Mouse (Mus musculus): ENCODE data around the gene Popdc3. TPM values are rescaled to one million over a fixed set of nuclear protein-coding genes. Genes with fewer than 3 reads are reported as not detected.
"Not testable (repeated sequence)": the region's sequence is repeated elsewhere in the genome, so short reads cannot be mapped to it uniquely, and the experiment has no call there.

The Popdc3 gene
- polyA plus RNA-seq (2012; rRNA removed): 0.10 and 0.50 TPM in 2 replicates

DNA sequence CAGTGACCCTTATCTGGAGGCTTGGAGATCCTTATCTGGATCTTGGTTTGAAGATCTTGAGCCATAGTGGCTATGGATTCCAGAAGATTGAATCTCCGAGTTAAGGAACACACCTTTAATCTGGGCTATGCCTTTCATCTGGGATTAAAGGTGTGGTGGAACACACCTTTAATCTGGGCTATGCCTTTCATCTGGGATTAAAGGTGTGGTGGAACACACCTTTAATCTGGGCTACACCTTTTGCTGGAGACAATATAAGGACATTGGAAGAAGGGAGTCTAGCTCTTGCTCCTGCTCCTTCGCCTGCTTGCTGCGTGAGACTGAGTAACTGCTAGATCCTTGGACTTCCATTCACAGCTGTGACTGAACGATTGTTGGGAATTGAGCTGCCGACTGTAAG lies at the start of gene Popdc3:
TSS of gene Popdc3 (plus strand) at position 301 of the 400 bp plus-strand sequence.
- not testable (repeated sequence) for H3K27ac ChIP-seq (ENCODE audit: control insufficient read depth, insufficient read depth, low read length); H3K36me3 ChIP-seq (ENCODE audit: control insufficient read depth, insufficient read depth, low read length); DNase-seq; H3K27me3 ChIP-seq (ENCODE audit: control insufficient read depth, insufficient read depth, low read length); H3K4me1 ChIP-seq (replicated peaks; ENCODE audit: control insufficient read depth, insufficient read depth, low read length); H3K4me3 ChIP-seq (ENCODE audit: control insufficient read depth, insufficient read depth, low read length)
- WGBS: 92% methylated on average over 2 of the region's 5 CpGs

DNA sequence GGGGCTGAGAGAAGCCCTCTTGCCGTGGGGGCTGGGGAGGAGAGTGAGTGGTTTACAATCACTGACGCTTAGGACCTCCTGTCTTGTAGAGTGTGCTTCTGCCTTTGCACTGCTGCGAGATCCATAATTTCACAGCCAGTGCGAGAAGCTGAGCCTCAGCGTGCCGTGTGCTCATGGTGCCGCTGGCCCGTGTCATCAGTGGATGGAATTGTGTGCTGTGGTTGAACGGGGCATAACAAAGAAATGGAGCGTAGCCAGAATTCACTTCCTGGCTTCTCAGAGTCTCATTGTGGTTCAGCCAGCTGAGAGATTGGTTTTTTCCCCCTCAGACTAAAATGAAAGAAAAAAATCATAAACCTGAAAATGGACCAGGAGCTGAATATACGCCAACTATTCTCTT lies 48.8 kb upstream of the Popdc3 start:
- WGBS: 9% methylated on average over 11 of the region's 11 CpGs
- TF ChIP-seq CTCF (IDR thresholded peaks at IDR 0.05; ENCODE audit: borderline replicate concordance, control insufficient read depth, extremely low read depth, insufficient read depth, low read length, poor library complexity) (no peak), POLR2A (IDR thresholded peaks at IDR 0.05; ENCODE audit: control insufficient read depth, extremely low read depth, insufficient read depth, low read length, poor library complexity) (no peak)
- Histone ChIP-seq H3K27me3 (ENCODE audit: control insufficient read depth, insufficient read depth, low read length) (no peaks in the 10 kb centered on the region), H3K27ac (ENCODE audit: control insufficient read depth, insufficient read depth, low read length) (peak overlapping the region; percentile 94), H3K36me3 (ENCODE audit: control insufficient read depth, insufficient read depth, low read length) (peaks cover 25% of the 10 kb centered on the region), H3K4me3 (ENCODE audit: control insufficient read depth, insufficient read depth, low read length) (peak overlapping the region; percentile 43), H3K4me1 (replicated peaks; ENCODE audit: control insufficient read depth, insufficient read depth, low read length) (peaks cover 38% of the 10 kb centered on the region)
- DNase-seq: no peak

GRCm38 (mm10) chr10:45130004-45130403 lies 47.9 kb upstream of the Popdc3 start:
- H3K4me1 ChIP-seq (replicated peaks; ENCODE audit: control insufficient read depth, insufficient read depth, low read length): peaks cover 35% of the 10 kb centered on the region
- H3K27me3 ChIP-seq (ENCODE audit: control insufficient read depth, insufficient read depth, low read length): no peaks in the 10 kb centered on the region
- DNase-seq: no peak

GRCm38 (mm10) chr10:45132371-45132770 lies 45.5 kb upstream of the Popdc3 start:
- Histone ChIP-seq H3K27ac (ENCODE audit: control insufficient read depth, insufficient read depth, low read length) (peak overlapping the region; percentile 69; the same call in 1 of the 2 replicates), H3K27me3 (ENCODE audit: control insufficient read depth, insufficient read depth, low read length) (no peaks in the 10 kb centered on the region), H3K4me3 (ENCODE audit: control insufficient read depth, insufficient read depth, low read length) (no peak overlapping the region), H3K4me1 (replicated peaks; ENCODE audit: control insufficient read depth, insufficient read depth, low read length) (peaks cover 22% of the 10 kb centered on the region), H3K36me3 (ENCODE audit: control insufficient read depth, insufficient read depth, low read length) (peaks cover 6% of the 10 kb centered on the region)
- DNase-seq: peak; percentile 72
- TF ChIP-seq POLR2A (IDR thresholded peaks at IDR 0.05; ENCODE audit: control insufficient read depth, extremely low read depth, insufficient read depth, low read length, poor library complexity): no peak
- TF ChIP-seq CTCF (IDR thresholded peaks at IDR 0.05; ENCODE audit: borderline replicate concordance, control insufficient read depth, extremely low read depth, insufficient read depth, low read length, poor library complexity): no peak
- 76% methylated on average over 4 of the region's 4 CpGs for WGBS

More at GRCm38 (mm10) chr10:45130004-45130403, 47.9 kb upstream of the Popdc3 start:
- peak overlapping the region; percentile 67 for H3K27ac ChIP-seq (ENCODE audit: control insufficient read depth, insufficient read depth, low read length)
- WGBS: 90% methylated on average over 6 of the region's 6 CpGs
- H3K4me3 ChIP-seq (ENCODE audit: control insufficient read depth, insufficient read depth, low read length): no peak overlapping the region
- H3K36me3 ChIP-seq (ENCODE audit: control insufficient read depth, insufficient read depth, low read length): peaks cover 21% of the 10 kb centered on the region
- TF ChIP-seq CTCF (IDR thresholded peaks at IDR 0.05; ENCODE audit: borderline replicate concordance, control insufficient read depth, extremely low read depth, insufficient read depth, low read length, poor library complexity) (no peak), POLR2A (IDR thresholded peaks at IDR 0.05; ENCODE audit: control insufficient read depth, extremely low read depth, insufficient read depth, low read length, poor library complexity) (no peak)

- no peaks in the 10 kb centered on the region for H3K27me3 ChIP-seq (ENCODE audit: control insufficient read depth, insufficient read depth, low read length)
- no peak overlapping the region for H3K27ac ChIP-seq (ENCODE audit: control insufficient read depth, insufficient read depth, low read length)
- TF ChIP-seq POLR2A (IDR thresholded peaks at IDR 0.05; ENCODE audit: control insufficient read depth, extremely low read depth, insufficient read depth, low read length, poor library complexity) (no peak), CTCF (IDR thresholded peaks at IDR 0.05; ENCODE audit: borderline replicate concordance, control insufficient read depth, extremely low read depth, insufficient read depth, low read length, poor library complexity) (no peak)
- H3K4me1 ChIP-seq (replicated peaks; ENCODE audit: control insufficient read depth, insufficient read depth, low read length): no peaks in the 10 kb centered on the region
- no peaks in the 10 kb centered on the region; the same call in 1 of the 2 replicates for H3K36me3 ChIP-seq (ENCODE audit: control insufficient read depth, insufficient read depth, low read length)
- 96% methylated on average over 7 of the region's 7 CpGs for WGBS
- DNase-seq: no peak
- H3K4me3 ChIP-seq (ENCODE audit: control insufficient read depth, insufficient read depth, low read length): no peak overlapping the region
These were observed 41.1 kb upstream of the Popdc3 start for GRCm38 (mm10) chr10:45136806-45137205.

DNA sequence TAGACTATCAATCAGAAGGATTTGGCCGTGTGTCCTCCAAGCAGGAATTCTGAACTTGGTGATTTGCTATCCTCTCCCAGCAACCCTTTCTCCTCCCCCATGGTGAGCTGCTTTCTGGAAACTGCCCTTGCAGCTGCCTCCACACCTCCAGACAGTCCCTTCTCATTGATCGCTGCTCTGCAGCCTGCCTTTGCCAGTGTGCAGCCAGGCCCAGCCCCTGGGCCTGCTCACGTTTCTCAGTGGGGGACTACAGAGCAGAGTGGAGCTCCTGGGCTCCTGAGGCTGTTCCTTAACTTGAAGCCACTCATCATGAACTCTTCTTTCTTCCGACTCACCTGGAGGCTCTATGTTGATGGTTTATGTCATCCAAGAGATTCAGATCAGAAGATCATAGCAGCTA lies 38.0 kb upstream of the Popdc3 start:
- no peaks in the 10 kb centered on the region; the same call in 1 of the 2 replicates for H3K36me3 ChIP-seq (ENCODE audit: control insufficient read depth, insufficient read depth, low read length)
- no peak overlapping the region for H3K27ac ChIP-seq (ENCODE audit: control insufficient read depth, insufficient read depth, low read length)
- no peaks in the 10 kb centered on the region for H3K4me1 ChIP-seq (replicated peaks; ENCODE audit: control insufficient read depth, insufficient read depth, low read length)
- no peak for TF ChIP-seq POLR2A (IDR thresholded peaks at IDR 0.05; ENCODE audit: control insufficient read depth, extremely low read depth, insufficient read depth, low read length, poor library complexity)
- no peak for TF ChIP-seq CTCF (IDR thresholded peaks at IDR 0.05; ENCODE audit: borderline replicate concordance, control insufficient read depth, extremely low read depth, insufficient read depth, low read length, poor library complexity)
- no peak overlapping the region for H3K4me3 ChIP-seq (ENCODE audit: control insufficient read depth, insufficient read depth, low read length)
- 96% methylated on average over 4 of the region's 4 CpGs for WGBS
- DNase-seq: no peak
- H3K27me3 ChIP-seq (ENCODE audit: control insufficient read depth, insufficient read depth, low read length): no peaks in the 10 kb centered on the region
